Mouse (Mus musculus): ENCODE measurements around the gene Rspo3. TPM values are rescaled to one million over a fixed set of nuclear protein-coding genes. Genes with fewer than 3 reads are reported as not detected.

The Rspo3 gene
- total and polyA plus RNA-seq, 3 experiments = not detected

GRCm38 (mm10) chr10:29426660-29427059, 109.0 kb downstream of the Rspo3 start:
- no peaks in the 10 kb centered on the region for H3K4me1 ChIP-seq (ENCODE audit: control insufficient read depth in 1 of 2, insufficient read depth in 2 of 2, low read length in 2 of 2)
- no peaks in the 10 kb centered on the region for H3K27me3 ChIP-seq (ENCODE audit: control insufficient read depth in 1 of 2, insufficient read depth in 2 of 2, low read length in 2 of 2)
- TF ChIP-seq HCFC1 (IDR thresholded peaks at IDR 0.05; ENCODE audit: low read depth, low read length) (no peak), POLR2AphosphoS5 (IDR thresholded peaks at IDR 0.05; ENCODE audit: borderline replicate concordance, low read depth, low read length) (no peak), JUND (IDR thresholded peaks at IDR 0.05; ENCODE audit: low read depth, low read length) (no peak), GABPA (IDR thresholded peaks at IDR 0.05; ENCODE audit: low read depth, low read length) (no peak), MAX (IDR thresholded peaks at IDR 0.05; ENCODE audit: low read length) (no peak), ZC3H11A (IDR thresholded peaks at IDR 0.05; ENCODE audit: low read depth, low read length) (no peak), POLR2A (IDR thresholded peaks at IDR 0.05; ENCODE audit: control insufficient read depth in 1 of 2, insufficient read depth in 1 of 2, low read depth in 1 of 2, low read length in 2 of 2, poor library complexity in 1 of 2) (no peak)
- H3K36me3 ChIP-seq (ENCODE audit: control insufficient read depth in 1 of 2, insufficient read depth in 2 of 2, low read length in 2 of 2) = no peaks in the 10 kb centered on the region
- no peaks in the 10 kb centered on the region for H3K79me2 ChIP-seq (ENCODE audit: control insufficient read depth, insufficient read depth, low read length, poor library complexity)
- no peak overlapping the region for H3K27ac ChIP-seq (ENCODE audit: control insufficient read depth, low read depth, low read length)
- DNase-seq (ENCODE audit: low read depth, low spot score) = no peak
- no peaks in the 10 kb centered on the region for H3K9me3 ChIP-seq (replicated peaks; ENCODE audit: insufficient read depth, low read length)
- no peak overlapping the region for H3K4me3 ChIP-seq (ENCODE audit: control insufficient read depth in 1 of 2, insufficient read depth in 1 of 2, low read depth in 2 of 2, low read length in 2 of 2)
- H3K9ac ChIP-seq (ENCODE audit: control insufficient read depth, low read depth, low read length, poor library complexity, severe bottlenecking) = no peak overlapping the region

- no peaks in the 10 kb centered on the region for H3K79me2 ChIP-seq (ENCODE audit: control insufficient read depth, insufficient read depth, low read length, poor library complexity)
- H3K9ac ChIP-seq (ENCODE audit: control insufficient read depth, low read depth, low read length, poor library complexity, severe bottlenecking) = no peak overlapping the region
- no peak for TF ChIP-seq MYC (IDR thresholded peaks at IDR 0.05; ENCODE audit: low read depth, low read length)
- TF ChIP-seq KAT2A (conservative IDR thresholded peaks at IDR 0.05; ENCODE audit: low read depth, low read length) = no peak
- no peak for TF ChIP-seq RCOR1 (IDR thresholded peaks at IDR 0.05; ENCODE audit: low read depth, low read length)
- no peak for TF ChIP-seq SMC3 (IDR thresholded peaks at IDR 0.05; ENCODE audit: low read depth, low read length)
- TF ChIP-seq EP300 (IDR thresholded peaks at IDR 0.05; ENCODE audit: low read depth in 1 of 2, low read length in 2 of 2) = no peak
- TF ChIP-seq USF2 (IDR thresholded peaks at IDR 0.05; ENCODE audit: borderline replicate concordance in 1 of 2, insufficient read depth in 1 of 2, low read depth in 1 of 2, low read length in 2 of 2) = no peak
- no peak for TF ChIP-seq NELFE (IDR thresholded peaks at IDR 0.05; ENCODE audit: low read depth, low read length)
- TF ChIP-seq POLR2AphosphoS2 (IDR thresholded peaks at IDR 0.05; ENCODE audit: low read length) = no peak
- TF ChIP-seq TAL1 (IDR thresholded peaks at IDR 0.05; ENCODE audit: low read length) = no peak
- TF ChIP-seq MXI1 (IDR thresholded peaks at IDR 0.05; ENCODE audit: low read depth, low read length) = no peak
- H3K4me1 ChIP-seq (ENCODE audit: control insufficient read depth in 1 of 2, insufficient read depth in 2 of 2, low read length in 2 of 2) = no peaks in the 10 kb centered on the region
- no peaks in the 10 kb centered on the region for H3K27me3 ChIP-seq (ENCODE audit: control insufficient read depth in 1 of 2, insufficient read depth in 2 of 2, low read length in 2 of 2)
- H3K27ac ChIP-seq (ENCODE audit: control insufficient read depth, low read depth, low read length) = no peak overlapping the region
- H3K36me3 ChIP-seq (ENCODE audit: control insufficient read depth in 1 of 2, insufficient read depth in 2 of 2, low read length in 2 of 2) = no peaks in the 10 kb centered on the region
- no peak overlapping the region for H3K4me3 ChIP-seq (ENCODE audit: control insufficient read depth in 1 of 2, insufficient read depth in 1 of 2, low read depth in 2 of 2, low read length in 2 of 2)
- H3K9me3 ChIP-seq (replicated peaks; ENCODE audit: insufficient read depth, low read length) = no peaks in the 10 kb centered on the region
- DNase-seq (ENCODE audit: low read depth, low spot score) = no peak
These were observed 111.1 kb downstream of the Rspo3 start for GRCm38 (mm10) chr10:29424571-29424970.
